Mouse (Mus musculus): ENCODE measurements at regions not wholly inside any gene's neighbourhood (a gene's known extent, or its start where the extent isn't known, plus 50 kb on each side); places are given as distances from the start of the nearest gene placed in this dataset.

GRCm38 (mm10) chr13:60268256-60268655, 91.1 kb upstream of the Gas1 start:
- TF ChIP-seq USF1 (IDR thresholded peaks at IDR 0.05; ENCODE audit: low read depth) (no peak), E2F4 (IDR thresholded peaks at IDR 0.05; ENCODE audit: insufficient read depth) (no peak), MYOD1 (IDR thresholded peaks at IDR 0.05; ENCODE audit: control insufficient read depth in 1 of 3, insufficient read length in 2 of 3, low read depth in 2 of 3) (no peak), TCF3 (IDR thresholded peaks at IDR 0.05; ENCODE audit: insufficient read length, low read depth) (no peak), MAX (IDR thresholded peaks at IDR 0.05; ENCODE audit: low read depth) (no peak), SRF (IDR thresholded peaks at IDR 0.05; ENCODE audit: control insufficient read depth, insufficient read length, low read depth) (no peak), POLR2A (IDR thresholded peaks at IDR 0.05; ENCODE audit: insufficient read length, low read depth) (no peak), REST (IDR thresholded peaks at IDR 0.05; ENCODE audit: insufficient read depth, insufficient read length) (no peak), CEBPB (IDR thresholded peaks at IDR 0.05; ENCODE audit: insufficient read depth, poor library complexity, severe bottlenecking) (no peak), POLR2AphosphoS2 (IDR thresholded peaks at IDR 0.05; ENCODE audit: insufficient read length, low read depth) (no peak), MYOG (IDR thresholded peaks at IDR 0.05; ENCODE audit: control insufficient read depth in 1 of 3, insufficient read depth in 1 of 3, insufficient read length in 2 of 3, low read depth in 2 of 3) (no peak), TCF12 (IDR thresholded peaks at IDR 0.05; ENCODE audit: insufficient read depth, poor library complexity, severe bottlenecking) (no peak)
- Histone ChIP-seq H3K4me2 (ENCODE audit: low read depth) (no peak overlapping the region), H3K36me3 (ENCODE audit: control insufficient read depth, insufficient read depth) (no peaks in the 10 kb centered on the region), H3K79me2 (ENCODE audit: control insufficient read depth, insufficient read depth) (no peaks in the 10 kb centered on the region), H3K27me3 (ENCODE audit: control insufficient read depth, insufficient read depth, insufficient read length) (no peaks in the 10 kb centered on the region), H3ac (ENCODE audit: control insufficient read depth, insufficient read length) (no peak overlapping the region), H3K4me3 (no peak overlapping the region)

- Histone ChIP-seq H3K27me3 (ENCODE audit: control insufficient read depth, insufficient read depth, insufficient read length) (no peaks in the 10 kb centered on the region), H3K4me2 (ENCODE audit: low read depth) (no peak overlapping the region), H3K36me3 (ENCODE audit: control insufficient read depth, insufficient read depth) (no peaks in the 10 kb centered on the region), H3K4me3 (no peak overlapping the region), H3ac (ENCODE audit: control insufficient read depth, insufficient read length) (no peak overlapping the region), H3K79me2 (ENCODE audit: control insufficient read depth, insufficient read depth) (no peaks in the 10 kb centered on the region)
- TF ChIP-seq MYOD1 (IDR thresholded peaks at IDR 0.05; ENCODE audit: control insufficient read depth in 1 of 3, insufficient read length in 2 of 3, low read depth in 2 of 3) (no peak), REST (IDR thresholded peaks at IDR 0.05; ENCODE audit: insufficient read depth, insufficient read length) (no peak), TCF12 (IDR thresholded peaks at IDR 0.05; ENCODE audit: insufficient read depth, poor library complexity, severe bottlenecking) (no peak), TCF3 (IDR thresholded peaks at IDR 0.05; ENCODE audit: insufficient read length, low read depth) (no peak), POLR2AphosphoS2 (IDR thresholded peaks at IDR 0.05; ENCODE audit: insufficient read length, low read depth) (no peak), E2F4 (IDR thresholded peaks at IDR 0.05; ENCODE audit: insufficient read depth) (no peak), SRF (IDR thresholded peaks at IDR 0.05; ENCODE audit: control insufficient read depth, insufficient read length, low read depth) (no peak), CEBPB (IDR thresholded peaks at IDR 0.05; ENCODE audit: insufficient read depth, poor library complexity, severe bottlenecking) (no peak), MAX (IDR thresholded peaks at IDR 0.05; ENCODE audit: low read depth) (no peak), USF1 (IDR thresholded peaks at IDR 0.05; ENCODE audit: low read depth) (no peak), POLR2A (IDR thresholded peaks at IDR 0.05; ENCODE audit: insufficient read length, low read depth) (no peak), MYOG (IDR thresholded peaks at IDR 0.05; ENCODE audit: control insufficient read depth in 1 of 3, insufficient read depth in 1 of 3, insufficient read length in 2 of 3, low read depth in 2 of 3) (no peak)
These were observed 92.3 kb upstream of the Gas1 start for GRCm38 (mm10) chr13:60269406-60269841.

- Histone ChIP-seq H3K4me3 (no peak overlapping the region), H3K4me2 (ENCODE audit: low read depth) (no peak overlapping the region), H3K79me2 (ENCODE audit: control insufficient read depth, insufficient read depth) (no peaks in the 10 kb centered on the region), H3K36me3 (ENCODE audit: control insufficient read depth, insufficient read depth) (no peaks in the 10 kb centered on the region), H3K27me3 (ENCODE audit: control insufficient read depth, insufficient read depth, insufficient read length) (no peaks in the 10 kb centered on the region), H3ac (ENCODE audit: control insufficient read depth, insufficient read length) (no peak overlapping the region)
- no peak for TF ChIP-seq TCF3 (IDR thresholded peaks at IDR 0.05; ENCODE audit: insufficient read length, low read depth)
- no peak for TF ChIP-seq CEBPB (IDR thresholded peaks at IDR 0.05; ENCODE audit: insufficient read depth, poor library complexity, severe bottlenecking)
- no peak for TF ChIP-seq USF1 (IDR thresholded peaks at IDR 0.05; ENCODE audit: low read depth)
- no peak for TF ChIP-seq MYOG (IDR thresholded peaks at IDR 0.05; ENCODE audit: control insufficient read depth in 1 of 3, insufficient read depth in 1 of 3, insufficient read length in 2 of 3, low read depth in 2 of 3)
- TF ChIP-seq MYOD1 (IDR thresholded peaks at IDR 0.05; ENCODE audit: control insufficient read depth in 1 of 3, insufficient read length in 2 of 3, low read depth in 2 of 3), result peak in 1 of 3 experiments; percentile 33
- TF ChIP-seq E2F4 (IDR thresholded peaks at IDR 0.05; ENCODE audit: insufficient read depth), result no peak
- TF ChIP-seq POLR2AphosphoS2 (IDR thresholded peaks at IDR 0.05; ENCODE audit: insufficient read length, low read depth), result no peak
- no peak for TF ChIP-seq MAX (IDR thresholded peaks at IDR 0.05; ENCODE audit: low read depth)
- no peak for TF ChIP-seq REST (IDR thresholded peaks at IDR 0.05; ENCODE audit: insufficient read depth, insufficient read length)
These were observed 93.4 kb upstream of the Gas1 start for GRCm38 (mm10) chr13:60270526-60270925.

- H3K79me2 ChIP-seq (ENCODE audit: control insufficient read depth, insufficient read depth), result no peaks in the 10 kb centered on the region
- TF ChIP-seq MYOG (IDR thresholded peaks at IDR 0.05; ENCODE audit: control insufficient read depth in 1 of 3, insufficient read depth in 1 of 3, insufficient read length in 2 of 3, low read depth in 2 of 3) (peak in 1 of 3 experiments; percentile 49), MYOD1 (IDR thresholded peaks at IDR 0.05; ENCODE audit: control insufficient read depth in 1 of 3, insufficient read length in 2 of 3, low read depth in 2 of 3) (peak in 2 of 3 experiments; percentile 45 to 66), REST (IDR thresholded peaks at IDR 0.05; ENCODE audit: insufficient read depth, insufficient read length) (no peak)
- H3K4me3 ChIP-seq, result no peak overlapping the region
- no peaks in the 10 kb centered on the region for H3K36me3 ChIP-seq (ENCODE audit: control insufficient read depth, insufficient read depth)
- H3K4me2 ChIP-seq (ENCODE audit: low read depth), result no peak overlapping the region
- H3ac ChIP-seq (ENCODE audit: control insufficient read depth, insufficient read length), result no peak overlapping the region
- no peaks in the 10 kb centered on the region for H3K27me3 ChIP-seq (ENCODE audit: control insufficient read depth, insufficient read depth, insufficient read length)
These were observed 96.2 kb upstream of the Gas1 start for GRCm38 (mm10) chr13:60273331-60273730.

All from myocyte (in vitro differentiated cells).